Mouse (Mus musculus): ENCODE measurements around the gene Smpd3.

Gene Smpd3

GRCm38 (mm10) chr8:106337852-106338521 is at the start of gene Smpd3:
Smpd3 (minus strand) TSS chr8:106337988.
- DNase-seq (ENCODE audit: low spot score in 2 of 2): peak; percentile 93 to 95

GRCm38 (mm10) chr8:106381026-106381425 is 43.2 kb upstream of the Smpd3 start:
- DNase-seq (ENCODE audit: low spot score in 2 of 2): no peak

- no peak for DNase-seq (ENCODE audit: low spot score in 2 of 2)
Observed at GRCm38 (mm10) chr8:106379357-106379756, 41.6 kb upstream of the Smpd3 start.

GRCm38 (mm10) chr8:106378501-106379048 is 40.8 kb upstream of the Smpd3 start:
- no peak for DNase-seq (ENCODE audit: low spot score in 2 of 2)

GRCm38 (mm10) chr8:106376862-106377261 is 39.1 kb upstream of the Smpd3 start:
- no peak for DNase-seq (ENCODE audit: low spot score in 2 of 2)

GRCm38 (mm10) chr8:106375957-106376356 is 38.2 kb upstream of the Smpd3 start:
- DNase-seq (ENCODE audit: low spot score in 2 of 2): no peak

- DNase-seq (ENCODE audit: low spot score in 2 of 2): no peak
Observed at GRCm38 (mm10) chr8:106369069-106369468, 31.3 kb upstream of the Smpd3 start.

- no peak for DNase-seq (ENCODE audit: low spot score in 2 of 2)
Observed at GRCm38 (mm10) chr8:106368501-106368900, 30.7 kb upstream of the Smpd3 start.

- no peak for DNase-seq (ENCODE audit: low spot score in 2 of 2)
Observed at GRCm38 (mm10) chr8:106364837-106365236, 27.0 kb upstream of the Smpd3 start.

- no peak for DNase-seq (ENCODE audit: low spot score in 2 of 2)
Observed at GRCm38 (mm10) chr8:106364278-106364677, 26.5 kb upstream of the Smpd3 start.

GRCm38 (mm10) chr8:106363321-106363720 is 25.5 kb upstream of the Smpd3 start:
- no peak for DNase-seq (ENCODE audit: low spot score in 2 of 2)

GRCm38 (mm10) chr8:106359650-106360338 is 22.0 kb upstream of the Smpd3 start:
- no peak for DNase-seq (ENCODE audit: low spot score in 2 of 2)

GRCm38 (mm10) chr8:106351135-106351534 is 13.3 kb upstream of the Smpd3 start:
- DNase-seq (ENCODE audit: low spot score in 2 of 2): no peak

- DNase-seq (ENCODE audit: low spot score in 2 of 2): no peak
Observed at GRCm38 (mm10) chr8:106349398-106349797, 11.6 kb upstream of the Smpd3 start.

GRCm38 (mm10) chr8:106346123-106346522 is 8.3 kb upstream of the Smpd3 start:
- DNase-seq (ENCODE audit: low spot score in 2 of 2): no peak

- DNase-seq (ENCODE audit: low spot score in 2 of 2): no peak
Observed at GRCm38 (mm10) chr8:106343471-106343870, 5.7 kb upstream of the Smpd3 start.

GRCm38 (mm10) chr8:106342828-106343227 is 5.0 kb upstream of the Smpd3 start:
- DNase-seq (ENCODE audit: low spot score in 2 of 2): no peak

GRCm38 (mm10) chr8:106338741-106339209 is 987 bp upstream of the Smpd3 start:
- peak in 1 of 2 experiments; percentile 18 for DNase-seq (ENCODE audit: low spot score in 2 of 2)

GRCm38 (mm10) chr8:106336561-106336960 is 1.2 kb downstream of the Smpd3 start:
- no peak for DNase-seq (ENCODE audit: low spot score in 2 of 2)

GRCm38 (mm10) chr8:106336031-106336430 is 1.8 kb downstream of the Smpd3 start:
- no peak for DNase-seq (ENCODE audit: low spot score in 2 of 2)

- DNase-seq (ENCODE audit: low spot score in 2 of 2): no peak
Observed at GRCm38 (mm10) chr8:106335196-106335595, 2.6 kb downstream of the Smpd3 start.

GRCm38 (mm10) chr8:106333346-106333745 is 4.4 kb downstream of the Smpd3 start:
- no peak for DNase-seq (ENCODE audit: low spot score in 2 of 2)

GRCm38 (mm10) chr8:106332498-106332897 is 5.3 kb downstream of the Smpd3 start:
- no peak for DNase-seq (ENCODE audit: low spot score in 2 of 2)

Measured in spleen, postnatal 4 days (tissue).